In genomic region chrX:12826646-12827045, GRCm38 (mm10) we compare ENCODE assay signal across 20 mouse cellular contexts.
A peak's percentile ranks its signal among the peaks of the same experiment; 100 is the strongest.
DNase-seq lines count a peak whose midpoint lies in the region; ATAC-seq and TF ChIP-seq lines count a peak whose summit lies in the region.
"Had no signal": no experiment of that assay in that cellular context is flagged by ENCODE, and none has a peak within 500 bp of the region (broad histone marks: within the 10 kb centered on the region; RNA-seq: fewer than 3 reads in every experiment).

No protein-coding gene starts in this region.

- H3K4me2 ChIP-seq in liver, embryonic 14.5 days (ENCODE audit: low read depth) = no peak overlapping the region
- H3K4me2 ChIP-seq in midbrain, embryonic 16.5 days (ENCODE audit: low read length) = no peak overlapping the region
- H3K4me2 ChIP-seq: embryonic facial prominence, embryonic 13.5 days; forebrain, embryonic 12.5 days; hindbrain, embryonic 12.5 days had no signal

- no peak for TF ChIP-seq CTCF in liver, embryonic 14.5 days (IDR thresholded peaks at IDR 0.05; ENCODE audit: low read depth)

- no peak overlapping the region for H3K4me3 ChIP-seq in liver, embryonic 14.5 days (ENCODE audit: insufficient read depth in 1 of 2, low read depth in 2 of 2, low read length in 2 of 2)
- no peak overlapping the region for H3K4me3 ChIP-seq in midbrain, embryonic 16.5 days (ENCODE audit: low read depth, low read length)
- H3K4me3 ChIP-seq: embryonic facial prominence, embryonic 13.5 days; forebrain, embryonic 12.5 days; hindbrain, embryonic 12.5 days had no signal

- no peaks in the 10 kb centered on the region for H3K36me3 ChIP-seq in liver, embryonic 14.5 days (replicated peaks; ENCODE audit: control insufficient read depth, insufficient read depth, low read depth)
- no peaks in the 10 kb centered on the region for H3K36me3 ChIP-seq in midbrain, embryonic 16.5 days (ENCODE audit: control insufficient read depth, insufficient read depth, low read length)
- H3K36me3 ChIP-seq: embryonic facial prominence, embryonic 13.5 days; forebrain, embryonic 12.5 days; hindbrain, embryonic 12.5 days had no signal

- ATAC-seq in liver, embryonic 14.5 days (ENCODE audit: insufficient read depth) = peak; percentile 45; the same call in 1 of the 2 replicates
- ATAC-seq in midbrain, embryonic 16.5 days = no peak
- ATAC-seq: activated CD4-positive, CD25-positive, alpha-beta regulatory T cell, adult 4 months; forebrain, embryonic 16.5 days; hindbrain, embryonic 16.5 days; inflammation-experienced regulatory T-cells, adult 6 months had no signal

- WGBS in liver, embryonic 14.5 days (ENCODE audit: insufficient replicate concordance) = 63% methylated on average over 4 of the region's 4 CpGs
- 86% methylated on average over 4 of the region's 4 CpGs for WGBS in midbrain, embryonic 16.5 days

- no peaks in the 10 kb centered on the region for H3K9me3 ChIP-seq in liver, embryonic 14.5 days (ENCODE audit: control insufficient read depth, low read length)
- no peaks in the 10 kb centered on the region for H3K9me3 ChIP-seq in midbrain, embryonic 16.5 days (replicated peaks; ENCODE audit: control insufficient read depth, low read length, poor library complexity, severe bottlenecking)
- H3K9me3 ChIP-seq: embryonic facial prominence, embryonic 13.5 days; forebrain, embryonic 12.5 days; hindbrain, embryonic 12.5 days had no signal

- peaks cover 0 to 27% of the 10 kb centered on the region in 2 experiments; a peak in 3 of 4 replicates for H3K4me1 ChIP-seq in liver, embryonic 14.5 days (replicated peaks; ENCODE audit: control insufficient read depth in 2 of 2, insufficient read depth in 2 of 2, low read length in 1 of 2)
- H3K4me1 ChIP-seq in midbrain, embryonic 16.5 days (ENCODE audit: control insufficient read depth, insufficient read depth, low read length) = no peaks in the 10 kb centered on the region
- H3K4me1 ChIP-seq: forebrain, embryonic 12.5 days; hindbrain, embryonic 12.5 days had no signal

- H3K27me3 ChIP-seq in liver, embryonic 14.5 days (ENCODE audit: control insufficient read depth, insufficient read depth, low read length) = no peaks in the 10 kb centered on the region
- no peaks in the 10 kb centered on the region for H3K27me3 ChIP-seq in midbrain, embryonic 16.5 days (ENCODE audit: control insufficient read depth, insufficient read depth, low read depth, low read length)
- H3K27me3 ChIP-seq: embryonic facial prominence, embryonic 13.5 days; forebrain, embryonic 12.5 days; hindbrain, embryonic 12.5 days had no signal

- peak; percentile 56 for DNase-seq in 3T3-L1 (ENCODE audit: low read depth, low spot score)
- DNase-seq in 416B (ENCODE audit: low read depth) = peak; percentile 47
- DNase-seq in NIH3T3 (ENCODE audit: low read depth) = peak; percentile 5
- no peak for DNase-seq in liver, embryonic 14.5 days (ENCODE audit: low read depth in 3 of 3, low spot score in 3 of 3)
- no peak for DNase-seq in urinary bladder, adult 2 months (ENCODE audit: low spot score)
- DNase-seq: adrenal gland, postnatal 14 days; cerebellum, adult 18-20 months; cerebellum, adult 9-11 months; cerebellum, postnatal 36 days; gastrocnemius, postnatal 10 days; heart, postnatal 10 days; heart, postnatal 4 days had no signal

- no peak for TF ChIP-seq EP300 in liver, embryonic 14.5 days (IDR thresholded peaks at IDR 0.05; ENCODE audit: low read depth)

- H3K27ac ChIP-seq in liver, embryonic 14.5 days = no peak overlapping the region
- H3K27ac ChIP-seq in midbrain, embryonic 16.5 days (ENCODE audit: low read length) = no peak overlapping the region
- H3K27ac ChIP-seq: embryonic facial prominence, embryonic 13.5 days; forebrain, embryonic 12.5 days; hindbrain, embryonic 12.5 days had no signal

- no peak overlapping the region for H3K9ac ChIP-seq in liver, embryonic 14.5 days (replicated peaks)
- H3K9ac ChIP-seq in midbrain, embryonic 16.5 days (ENCODE audit: low read depth, low read length) = no peak overlapping the region
- H3K9ac ChIP-seq: embryonic facial prominence, embryonic 13.5 days; forebrain, embryonic 12.5 days; hindbrain, embryonic 12.5 days had no signal

Comparison
In these comparisons a context has a peak if more than half of its experiments do, and no peak if none do; other contexts are left out.
1. DNase-seq: peak in 3T3-L1 (single experiment), 416B (single experiment) and NIH3T3 (single experiment); none in liver, embryonic 14.5 days (0 of 3) and urinary bladder, adult 2 months (single experiment).